Mouse (Mus musculus): ENCODE data around the gene Lgals9.
"Not testable (repeated sequence)": the region's sequence is repeated elsewhere in the genome, so short reads cannot be mapped to it uniquely, and the experiment has no call there.

GRCm38 (mm10) chr11:78990875-78991543 lies 6.3 kb upstream of the Lgals9 start:
- not testable (repeated sequence) for TF ChIP-seq CTCF (IDR thresholded peaks at IDR 0.05; ENCODE audit: low read depth, low read length); EP300 (IDR thresholded peaks at IDR 0.05; ENCODE audit: insufficient read depth, low read depth, low read length)

Measured in ES-Bruce4 (cell line).